In the genomic region with DNA sequence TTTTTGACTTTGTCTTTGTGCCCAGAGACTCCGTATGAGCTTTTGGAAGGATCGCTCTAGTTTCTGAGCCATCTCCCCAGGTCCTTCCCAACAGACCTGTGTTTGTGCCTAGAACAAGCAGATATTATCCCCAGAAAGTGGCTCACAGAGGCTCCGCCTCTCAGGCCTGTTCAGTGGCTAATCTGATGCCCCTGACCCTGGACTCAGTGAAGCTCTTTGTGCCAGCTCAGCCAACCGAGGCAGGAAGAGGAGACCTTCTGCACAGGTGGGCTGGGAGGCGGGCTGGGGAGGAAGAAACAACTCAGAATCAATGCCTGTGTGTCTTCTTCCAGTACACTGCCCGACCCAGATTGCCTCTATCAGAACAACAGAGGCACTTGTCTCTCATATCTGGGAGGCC, we compare ENCODE assay signal across 24 mouse cellular contexts.
DNase-seq lines count a peak whose midpoint lies in the region; ATAC-seq lines count a peak whose summit lies in the region.
"Had no signal": no experiment of that assay in that cellular context is flagged by ENCODE, and none has a peak within 500 bp of the region (broad histone marks: within the 10 kb centered on the region; RNA-seq: fewer than 3 reads in every experiment).

No protein-coding gene starts in this region.

- no peaks in the 10 kb centered on the region for H3K36me3 ChIP-seq in forebrain, embryonic 10.5 days (replicated peaks)
- no peaks in the 10 kb centered on the region for H3K36me3 ChIP-seq in forebrain, embryonic 11.5 days (ENCODE audit: control insufficient read depth, insufficient read depth, low read length)
- H3K36me3 ChIP-seq in kidney, embryonic 14.5 days (ENCODE audit: control insufficient read depth, insufficient read depth, low read length), result no peaks in the 10 kb centered on the region
- H3K36me3 ChIP-seq in kidney, embryonic 16.5 days (ENCODE audit: insufficient read depth, low read length), result no peaks in the 10 kb centered on the region
- H3K36me3 ChIP-seq: embryonic facial prominence, embryonic 12.5 days; forebrain, embryonic 15.5 days; G1E had no signal

- H3K9ac ChIP-seq in forebrain, embryonic 11.5 days (ENCODE audit: low read length), result no peak overlapping the region
- H3K9ac ChIP-seq in kidney, embryonic 14.5 days (ENCODE audit: low read depth, low read length), result no peak overlapping the region
- no peak overlapping the region for H3K9ac ChIP-seq in kidney, embryonic 16.5 days (replicated peaks; ENCODE audit: low read length)
- H3K9ac ChIP-seq: embryonic facial prominence, embryonic 12.5 days; forebrain, embryonic 13.5 days; forebrain, embryonic 15.5 days; forebrain, postnatal 0 days had no signal

- ATAC-seq in forebrain, embryonic 11.5 days (replicated peaks; ENCODE audit: low FRiP score), result no peak
- ATAC-seq in kidney, embryonic 14.5 days (ENCODE audit: low FRiP score, low TSS enrichment), result peak; percentile 77
- peak; percentile 46; the same call in 1 of the 2 replicates for ATAC-seq in kidney, embryonic 16.5 days (ENCODE audit: low FRiP score, low TSS enrichment)
- ATAC-seq: activated CD4-positive, CD25-positive, alpha-beta regulatory T cell, adult 4 months; CD4-positive, CD25-positive, alpha-beta regulatory T cell, adult 4 months; forebrain, embryonic 13.5 days; forebrain, embryonic 15.5 days; forebrain, postnatal 0 days; Patski had no signal

- H3K4me3 ChIP-seq in forebrain, embryonic 10.5 days, result no peak overlapping the region
- no peak overlapping the region for H3K4me3 ChIP-seq in forebrain, embryonic 11.5 days (ENCODE audit: low read depth, low read length)
- no peak overlapping the region for H3K4me3 ChIP-seq in kidney, embryonic 14.5 days (ENCODE audit: low read length)
- no peak overlapping the region for H3K4me3 ChIP-seq in kidney, embryonic 16.5 days (ENCODE audit: low read length)
- H3K4me3 ChIP-seq: embryonic facial prominence, embryonic 12.5 days; forebrain, embryonic 13.5 days; forebrain, embryonic 15.5 days had no signal

- peak overlapping the region; percentile 30; the same call in 1 of the 2 replicates for H3K27ac ChIP-seq in forebrain, embryonic 10.5 days
- no peak overlapping the region for H3K27ac ChIP-seq in forebrain, embryonic 11.5 days (ENCODE audit: low read depth, low read length)
- no peak overlapping the region for H3K27ac ChIP-seq in kidney, embryonic 14.5 days (ENCODE audit: low read depth, low read length)
- H3K27ac ChIP-seq in kidney, embryonic 16.5 days (ENCODE audit: low read length), result no peak overlapping the region
- H3K27ac ChIP-seq: embryonic facial prominence, embryonic 12.5 days; forebrain, embryonic 13.5 days; forebrain, embryonic 15.5 days had no signal

- H3K4me2 ChIP-seq in forebrain, embryonic 11.5 days (ENCODE audit: low read depth, low read length, severe bottlenecking), result no peak overlapping the region
- H3K4me2 ChIP-seq in kidney, embryonic 14.5 days (replicated peaks; ENCODE audit: low read depth, low read length), result no peak overlapping the region
- H3K4me2 ChIP-seq in kidney, embryonic 16.5 days (replicated peaks; ENCODE audit: low read depth, low read length), result no peak overlapping the region
- H3K4me2 ChIP-seq: embryonic facial prominence, embryonic 12.5 days; forebrain, embryonic 13.5 days; forebrain, embryonic 15.5 days had no signal

- peaks cover 4% of the 10 kb centered on the region for H3K4me1 ChIP-seq in forebrain, embryonic 10.5 days
- no peaks in the 10 kb centered on the region for H3K4me1 ChIP-seq in forebrain, embryonic 11.5 days (replicated peaks; ENCODE audit: control insufficient read depth, insufficient read depth, low read length)
- H3K4me1 ChIP-seq in kidney, embryonic 14.5 days (ENCODE audit: control insufficient read depth, insufficient read depth, low read length), result no peaks in the 10 kb centered on the region
- H3K4me1 ChIP-seq in kidney, embryonic 16.5 days (ENCODE audit: insufficient read depth, low read length), result no peaks in the 10 kb centered on the region
- H3K4me1 ChIP-seq: embryonic facial prominence, embryonic 12.5 days; forebrain, embryonic 13.5 days had no signal

- 68% methylated on average over 6 of the region's 6 CpGs for WGBS in forebrain, embryonic 10.5 days
- 63% methylated on average over 6 of the region's 6 CpGs for WGBS in forebrain, embryonic 11.5 days
- WGBS in kidney, embryonic 14.5 days, result 65% methylated on average over 6 of the region's 6 CpGs
- WGBS in kidney, embryonic 16.5 days, result 55% methylated on average over 6 of the region's 6 CpGs

- DNase-seq in forebrain, embryonic 10.5 days (ENCODE audit: extremely low spot score, low spot score), result no peak
- no peak for DNase-seq in forebrain, embryonic 11.5 days (ENCODE audit: low spot score)
- DNase-seq in kidney, postnatal 14 days, result no peak
- no peak for DNase-seq in kidney, adult 9 months
- DNase-seq in retina, postnatal 1 day, result peak; percentile 46
- no peak for DNase-seq in adrenal gland, postnatal 36 days
- DNase-seq: adrenal gland, adult 8-10 months; adrenal gland, postnatal 14 days; B cell, adult 2 months; cerebellum, adult 11-12 months; cerebellum, adult 2 months; cerebellum, adult 9-11 months; cerebellum, postnatal 36 days; embryo, embryonic 11 days; forebrain, postnatal 0 days had no signal

- no peaks in the 10 kb centered on the region for H3K27me3 ChIP-seq in forebrain, embryonic 10.5 days (ENCODE audit: poor library complexity, severe bottlenecking)
- H3K27me3 ChIP-seq in forebrain, embryonic 11.5 days (ENCODE audit: control insufficient read depth, insufficient read depth, low read length), result no peaks in the 10 kb centered on the region
- no peaks in the 10 kb centered on the region for H3K27me3 ChIP-seq in kidney, embryonic 14.5 days (ENCODE audit: control insufficient read depth, insufficient read depth, low read length)
- no peaks in the 10 kb centered on the region for H3K27me3 ChIP-seq in kidney, embryonic 16.5 days (ENCODE audit: insufficient read depth, low read length)
- H3K27me3 ChIP-seq: embryonic facial prominence, embryonic 12.5 days; forebrain, embryonic 13.5 days; forebrain, embryonic 15.5 days; Patski had no signal

- H3K9me3 ChIP-seq in forebrain, embryonic 10.5 days, result no peaks in the 10 kb centered on the region
- no peaks in the 10 kb centered on the region for H3K9me3 ChIP-seq in forebrain, embryonic 11.5 days (ENCODE audit: control insufficient read depth, low read length)
- H3K9me3 ChIP-seq in kidney, embryonic 14.5 days (ENCODE audit: control insufficient read depth, low read length), result no peaks in the 10 kb centered on the region
- H3K9me3 ChIP-seq in kidney, embryonic 16.5 days (ENCODE audit: low read length), result no peaks in the 10 kb centered on the region
- H3K9me3 ChIP-seq: embryonic facial prominence, embryonic 12.5 days; forebrain, embryonic 13.5 days; forebrain, embryonic 15.5 days; G1E had no signal
